Mouse (Mus musculus) forebrain, embryonic 16.5 days (tissue): Measurements from ENCODE around the gene Eftud2. TPM values are rescaled to one million over a fixed set of nuclear protein-coding genes. Genes with fewer than 3 reads are reported as not detected.

Experiments used
- ATAC-seq: fragments of 200-750 bp; cut with Nextera tagmentation; 2 replicates; pipeline ENCODE4 v1.8.0; 2017; ENCODE audit warnings: mild to moderate bottlenecking, moderate library complexity
- H3K27ac ChIP-seq: fragments of 300-500 bp; sonication (generic); 2 replicates; pipeline ENCODE4 v1.5.1; 2014; ENCODE audit warnings: low read length, control low read depth
- H3K27me3 ChIP-seq: fragments of 300-500 bp; sonication (generic); replicated peaks from 2 replicates; pipeline ENCODE4 v1.6.1; 2014; ENCODE audit warnings: low read length; ENCODE audit not compliant: control insufficient read depth, insufficient read depth
- H3K36me3 ChIP-seq: fragments of 300-500 bp; sonication (generic); 2 replicates; pipeline ENCODE4 v1.6.1; 2014; ENCODE audit not compliant: control insufficient read depth, insufficient read depth
- H3K4me1 ChIP-seq: fragments of 300-500 bp; sonication (generic); replicated peaks from 2 replicates; pipeline ENCODE4 v1.6.1; 2014; ENCODE audit warnings: low read length; ENCODE audit not compliant: control insufficient read depth, insufficient read depth
- H3K4me2 ChIP-seq: fragments of 300-500 bp; sonication (generic); 2 replicates; pipeline ENCODE4 v1.6.1; 2014; ENCODE audit warnings: mild to moderate bottlenecking, low read length, control low read depth
- H3K4me3 ChIP-seq: fragments of 300-500 bp; sonication (generic); replicated peaks from 2 replicates; pipeline ENCODE4 v1.5.1; 2014; ENCODE audit warnings: mild to moderate bottlenecking, low read length, control low read depth
- H3K9ac ChIP-seq: fragments of 300-500 bp; sonication (generic); replicated peaks from 2 replicates; pipeline ENCODE4 v1.6.1; 2014; ENCODE audit warnings: low read depth, low read length, control low read depth
- H3K9me3 ChIP-seq: fragments of 300-500 bp; sonication (generic); 2 replicates; pipeline ENCODE4 v1.6.1; 2016; ENCODE audit warnings: low read length; ENCODE audit not compliant: control insufficient read depth
- WGBS: fragments of 180-500 bp; shearing (Covaris S2); extraction: QIAGEN DNeasy Blood & Tissue Kit; methylation state at CpG from one replicate; pipeline ENCODE4 v1.1.7; 2014; 5-methylcytosine and 5-hydroxymethylcytosine counted together
- polyA plus RNA-seq: library from polyadenylated mRNA; unstranded; fragments of >200 nt; fragmentation: Nextera tagmentation; extraction: Ambion mirVana; gene quantifications from 2 replicates; pipeline ENCODE4 v1.2.1, GENCODE M21; 2015

Eftud2 gene
- polyA plus RNA-seq, 1 experiment from 2014 or later, result 188 TPM

DNA sequence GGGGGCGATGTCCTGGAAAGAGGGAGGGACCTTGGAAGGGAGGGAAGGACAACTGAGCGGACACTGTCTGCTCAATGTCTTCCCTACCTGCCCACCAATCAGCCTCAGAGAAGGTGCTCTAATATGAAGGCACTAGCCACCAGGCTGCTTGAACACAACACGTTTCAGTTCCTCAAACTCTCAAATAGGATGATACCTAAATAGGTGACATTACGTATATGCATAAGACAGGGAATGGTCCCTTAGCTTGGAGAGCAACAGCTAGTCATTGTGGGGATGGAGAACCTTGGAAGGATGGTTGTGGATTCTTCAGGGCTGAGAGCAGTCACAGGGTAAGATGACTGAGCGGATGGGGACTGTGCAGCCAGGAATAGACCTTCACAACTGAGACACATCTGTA, 6.6 kb upstream of the Eftud2 start:
- H3K4me3 ChIP-seq, result no peak overlapping the region
- no peaks in the 10 kb centered on the region for H3K36me3 ChIP-seq
- H3K9me3 ChIP-seq, result no peaks in the 10 kb centered on the region
- H3K4me1 ChIP-seq, result peaks cover 3% of the 10 kb centered on the region
- H3K4me2 ChIP-seq, result no peak overlapping the region
- no peak overlapping the region for H3K9ac ChIP-seq
- no peak overlapping the region for H3K27ac ChIP-seq
- 0 out of 2 replicates have a peak, but pooled peaks cover 6% of the 10 kb centered on the region for H3K27me3 ChIP-seq
- WGBS, result 83% methylated on average over 5 of the region's 5 CpGs
- ATAC-seq, result no peak

DNA sequence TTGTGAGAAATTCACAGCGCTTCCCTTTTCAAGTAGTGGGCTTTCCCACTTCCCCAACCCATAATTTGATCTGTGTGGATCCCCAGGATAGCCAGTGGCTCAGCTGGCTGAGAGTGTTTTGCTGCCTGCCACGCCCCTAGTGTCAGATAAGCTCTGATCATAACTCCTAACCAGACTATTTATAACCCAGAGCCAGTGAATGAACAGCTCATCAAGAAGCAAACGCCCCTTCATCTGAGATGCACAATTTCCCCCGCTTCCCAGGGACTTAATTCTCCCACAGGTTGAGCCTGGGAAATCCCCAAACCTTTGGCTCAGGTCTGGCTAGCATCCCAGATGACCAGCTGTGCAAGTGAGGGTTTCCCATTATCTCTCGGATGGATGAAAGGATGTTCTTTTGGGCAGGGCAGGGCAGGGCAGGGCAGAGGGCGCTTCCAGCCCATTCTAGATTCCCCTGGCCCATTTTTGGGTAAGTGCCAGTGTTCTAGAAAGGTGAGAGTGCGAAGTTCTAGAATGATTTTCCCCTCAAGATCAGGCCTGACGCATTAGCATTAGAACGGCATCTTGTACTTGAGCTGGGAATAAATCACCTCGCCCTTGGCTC, 3.9 kb upstream of the Eftud2 start, which contains the start of gene Fam187a:
Fam187a (plus strand) TSS at position 554 of the 604 bp plus-strand sequence.
- Histone ChIP-seq H3K27me3 (0 out of 2 replicates have a peak, but pooled peaks cover 3% of the 10 kb centered on the region), H3K27ac (no peak within 1 kb of the TSS), H3K4me2 (no peak within 1 kb of the TSS), H3K4me3 (no peak within 1 kb of the TSS), H3K9me3 (no peaks in the 10 kb centered on the region), H3K4me1 (peaks cover 13% of the 10 kb centered on the region), H3K36me3 (no peaks in the 10 kb centered on the region), H3K9ac (no peak within 1 kb of the TSS)
- WGBS, result 56% methylated on average over 10 of the region's 10 CpGs
- ATAC-seq, result no peak

DNA sequence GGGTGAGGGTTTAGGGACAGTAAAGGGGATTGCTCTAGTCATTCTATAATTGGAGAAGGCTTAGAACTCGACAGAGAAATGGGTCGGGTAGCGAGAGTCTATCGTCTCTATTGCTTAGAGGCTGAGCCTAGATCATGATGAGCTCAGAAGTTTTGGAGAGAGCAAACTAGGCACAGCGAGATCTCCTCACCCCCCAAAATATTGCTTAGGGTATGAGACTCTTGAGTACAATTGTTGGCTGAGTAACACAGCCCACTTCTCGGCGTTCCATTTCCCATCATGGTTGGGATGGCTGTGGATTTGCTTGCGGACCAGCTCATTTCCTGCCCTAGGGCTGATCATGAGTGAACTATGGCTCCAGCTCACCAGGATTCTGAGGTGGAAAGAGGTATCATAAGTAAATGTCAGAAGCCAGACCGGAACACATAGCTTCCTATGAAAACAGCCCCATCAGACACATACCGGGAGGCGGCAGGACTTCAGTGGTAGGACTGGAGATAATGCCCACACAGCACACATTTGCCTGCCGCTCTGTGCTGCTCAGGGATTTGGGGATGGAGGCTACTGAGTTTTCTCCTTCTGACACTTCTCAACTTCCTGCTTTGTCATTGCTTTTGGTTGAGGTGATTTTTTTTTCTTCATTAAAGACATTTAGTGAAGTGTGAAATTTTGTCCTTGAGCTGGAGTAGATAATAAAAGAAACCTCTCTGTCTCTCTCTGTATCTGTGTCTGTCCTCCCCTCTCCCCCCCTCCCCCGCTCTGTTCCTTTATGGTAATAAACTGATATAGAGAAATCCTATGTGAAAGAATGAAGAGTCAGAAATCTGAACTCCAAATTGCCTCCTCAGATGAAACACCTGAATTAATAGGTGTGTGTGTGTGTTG, 771 bp upstream of the Eftud2 start:
- no peaks in the 10 kb centered on the region for H3K9me3 ChIP-seq
- H3K27me3 ChIP-seq, result no peaks in the 10 kb centered on the region
- H3K4me2 ChIP-seq, result peak overlapping the region; percentile 65
- H3K27ac ChIP-seq, result peak overlapping the region; percentile 89
- peak; percentile 1; the same call in 1 of the 2 replicates for ATAC-seq
- peaks cover 19% of the 10 kb centered on the region for H3K4me1 ChIP-seq
- H3K4me3 ChIP-seq, result peak overlapping the region; percentile 59
- H3K9ac ChIP-seq, result peak overlapping the region; percentile 69
- H3K36me3 ChIP-seq, result peaks cover 7% of the 10 kb centered on the region
- 16% methylated on average over 13 of the region's 13 CpGs for WGBS

DNA sequence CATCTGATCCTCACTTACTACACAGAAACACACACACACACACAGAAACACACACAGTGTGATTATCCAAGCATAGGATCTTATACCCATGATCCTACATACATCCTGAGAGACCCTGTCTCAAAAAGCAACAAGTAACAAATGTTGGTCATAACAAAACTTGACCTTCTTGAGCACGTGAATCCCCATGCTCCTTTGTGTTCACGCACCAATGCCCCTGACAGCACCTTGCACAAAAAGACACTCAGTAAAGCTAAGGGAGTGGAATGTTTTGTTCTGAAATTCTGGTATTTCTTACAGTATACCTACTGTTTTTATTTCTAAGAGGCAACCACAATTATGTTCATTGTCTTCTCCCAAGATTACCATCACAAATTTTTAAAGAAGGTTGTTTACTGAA, 1.2 kb downstream of the Eftud2 start:
- H3K4me3 ChIP-seq, result no peak overlapping the region
- no peaks in the 10 kb centered on the region for H3K27me3 ChIP-seq
- no peak overlapping the region; the same call in 1 of the 2 replicates for H3K9ac ChIP-seq
- no peaks in the 10 kb centered on the region for H3K9me3 ChIP-seq
- peak overlapping the region; percentile 65 for H3K4me2 ChIP-seq
- peaks cover 19% of the 10 kb centered on the region for H3K4me1 ChIP-seq
- ATAC-seq, result no peak
- 53% methylated on average over 2 of the region's 2 CpGs for WGBS
- H3K36me3 ChIP-seq, result peaks cover 16% of the 10 kb centered on the region
- no peak overlapping the region for H3K27ac ChIP-seq

DNA sequence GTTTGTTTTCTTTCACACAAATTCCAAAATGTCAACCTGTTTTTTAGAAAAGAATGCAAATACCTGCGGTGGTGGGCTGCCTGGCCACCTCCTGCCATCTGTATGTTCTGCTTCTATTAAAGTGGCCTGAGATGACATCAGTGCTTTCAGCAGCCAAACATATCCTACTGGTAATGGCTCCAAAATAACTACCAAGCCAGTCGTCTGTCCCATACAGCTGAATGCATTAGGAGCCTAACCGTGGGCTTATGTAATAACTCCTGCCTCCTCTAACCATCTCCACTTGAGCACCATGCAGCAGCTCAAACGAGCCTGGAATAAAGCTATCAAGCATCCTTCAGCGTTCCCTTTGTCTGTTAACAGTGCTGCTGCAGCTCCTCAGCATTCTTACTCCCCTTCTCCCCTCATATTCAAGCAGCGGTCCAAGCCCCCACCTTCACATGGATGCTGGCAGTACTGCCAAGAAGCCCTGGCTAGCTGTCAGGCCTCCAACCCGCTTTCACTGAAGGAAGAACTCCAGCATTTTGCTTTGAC, 5.9 kb downstream of the Eftud2 start:
- no peak overlapping the region for H3K4me3 ChIP-seq
- H3K9me3 ChIP-seq, result no peaks in the 10 kb centered on the region
- H3K4me1 ChIP-seq, result peaks cover 11% of the 10 kb centered on the region
- 65% methylated on average over 7 of the region's 7 CpGs for WGBS
- H3K9ac ChIP-seq, result no peak overlapping the region
- H3K27me3 ChIP-seq, result no peaks in the 10 kb centered on the region
- no peak for ATAC-seq
- H3K27ac ChIP-seq, result no peak overlapping the region
- peaks cover 18% of the 10 kb centered on the region for H3K36me3 ChIP-seq
- H3K4me2 ChIP-seq, result no peak overlapping the region

DNA sequence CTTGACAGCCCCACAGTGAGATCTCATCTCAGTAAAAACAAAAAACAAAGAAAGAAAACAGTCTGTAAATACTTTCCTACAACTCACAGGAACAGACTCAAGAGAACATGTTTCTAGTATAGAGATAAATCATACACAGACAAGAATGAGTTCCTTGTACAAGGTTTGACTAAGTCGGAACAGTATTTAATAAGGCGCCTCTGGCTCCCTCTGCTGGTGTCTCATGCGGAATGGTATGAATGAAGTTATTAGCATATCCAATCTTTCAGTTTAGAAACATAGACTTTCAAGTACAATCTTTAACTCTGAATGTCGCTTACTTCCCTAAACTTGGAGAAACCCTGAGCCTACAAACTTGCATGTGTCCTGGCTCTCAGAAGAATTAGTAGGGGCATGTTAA, 16.5 kb downstream of the Eftud2 start:
- Histone ChIP-seq H3K4me2 (no peak overlapping the region), H3K36me3 (peaks cover 34% of the 10 kb centered on the region), H3K4me1 (no peaks in the 10 kb centered on the region), H3K9ac (no peak overlapping the region), H3K9me3 (no peaks in the 10 kb centered on the region), H3K27me3 (no peaks in the 10 kb centered on the region), H3K27ac (no peak overlapping the region), H3K4me3 (no peak overlapping the region)
- 32% methylated on average over 4 of the region's 4 CpGs for WGBS
- ATAC-seq, result peak; percentile 64; the same call in 1 of the 2 replicates

DNA sequence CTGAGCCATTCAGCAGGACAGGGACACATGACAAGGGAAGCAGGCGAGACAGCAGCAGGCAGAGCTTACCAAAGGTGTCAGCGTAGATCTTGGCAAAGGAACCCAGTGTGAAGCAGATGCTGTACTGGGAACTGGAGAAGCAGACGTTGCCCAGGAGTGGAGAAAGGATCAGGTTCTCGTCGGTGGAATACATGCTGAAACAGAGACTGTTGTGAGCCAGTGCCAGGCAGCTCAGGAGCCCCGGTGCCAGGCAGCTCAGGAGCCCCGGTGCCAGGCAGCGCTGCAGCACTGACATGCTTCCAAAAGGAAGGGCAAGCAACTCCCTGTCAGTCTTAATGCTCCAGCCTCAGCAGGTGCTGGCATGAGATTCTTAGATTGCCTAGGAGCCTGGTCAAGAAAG, 20.9 kb downstream of the Eftud2 start:
- H3K36me3 ChIP-seq, result peaks cover 40% of the 10 kb centered on the region
- no peaks in the 10 kb centered on the region for H3K9me3 ChIP-seq
- no peak overlapping the region for H3K4me2 ChIP-seq
- no peaks in the 10 kb centered on the region for H3K27me3 ChIP-seq
- H3K4me1 ChIP-seq, result no peaks in the 10 kb centered on the region
- H3K4me3 ChIP-seq, result no peak overlapping the region
- 66% methylated on average over 8 of the region's 8 CpGs for WGBS
- H3K27ac ChIP-seq, result peak overlapping the region; percentile 42
- no peak overlapping the region for H3K9ac ChIP-seq
- ATAC-seq, result peak; percentile 28; the same call in 1 of the 2 replicates

DNA sequence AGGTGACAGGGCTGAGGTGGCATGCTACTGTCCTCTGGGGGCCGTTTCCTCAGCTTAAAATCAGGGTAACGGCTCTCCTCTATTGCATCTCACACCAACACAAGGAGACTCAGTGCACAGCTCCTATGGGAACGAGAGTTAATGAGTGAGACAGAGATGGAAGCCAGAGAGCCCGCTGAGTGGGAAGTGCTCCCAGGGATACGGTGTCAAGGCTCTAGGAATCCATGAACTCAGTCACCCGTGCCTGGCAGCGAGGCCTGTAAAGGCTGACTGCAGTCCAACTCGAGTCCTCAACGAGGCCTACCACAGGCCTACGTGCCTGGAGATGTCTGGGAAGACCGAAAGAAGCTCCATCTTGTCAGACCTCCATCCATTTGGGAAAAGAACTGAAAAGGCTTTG, 21.8 kb downstream of the Eftud2 start:
- Histone ChIP-seq H3K27ac (no peak overlapping the region), H3K9ac (no peak overlapping the region), H3K36me3 (peaks cover 43% of the 10 kb centered on the region), H3K9me3 (no peaks in the 10 kb centered on the region), H3K4me1 (no peaks in the 10 kb centered on the region), H3K4me2 (no peak overlapping the region), H3K27me3 (no peaks in the 10 kb centered on the region), H3K4me3 (no peak overlapping the region)
- no peak for ATAC-seq
- 86% methylated on average over 11 of the region's 11 CpGs for WGBS

DNA sequence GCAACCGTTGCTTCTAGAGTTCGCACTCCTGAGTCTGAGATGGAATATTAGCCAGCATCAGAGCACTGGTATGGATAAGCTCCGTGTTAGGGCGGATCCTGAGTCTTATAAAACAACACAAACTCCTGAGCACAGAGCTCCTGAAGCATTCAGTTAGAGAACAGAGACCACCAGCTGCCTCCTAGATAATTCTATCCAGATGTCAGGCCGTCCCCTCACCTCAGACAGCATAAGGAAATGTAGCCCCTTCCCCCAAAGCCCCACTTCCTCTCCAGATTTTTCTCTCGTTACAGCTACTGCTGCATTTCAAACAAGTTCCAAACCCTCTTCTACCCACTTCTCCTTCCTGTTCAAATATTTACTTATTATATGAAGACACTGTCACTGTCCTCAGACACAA, 24.8 kb downstream of the Eftud2 start:
- WGBS, result 88% methylated on average over 6 of the region's 6 CpGs
- no peak overlapping the region for H3K4me2 ChIP-seq
- H3K27me3 ChIP-seq, result no peaks in the 10 kb centered on the region
- H3K9me3 ChIP-seq, result no peaks in the 10 kb centered on the region
- no peak overlapping the region for H3K4me3 ChIP-seq
- H3K4me1 ChIP-seq, result no peaks in the 10 kb centered on the region
- H3K9ac ChIP-seq, result no peak overlapping the region
- peaks cover 37% of the 10 kb centered on the region for H3K36me3 ChIP-seq
- no peak overlapping the region for H3K27ac ChIP-seq
- no peak for ATAC-seq
